In genomic region chr17:50083937-50084336, GRCm38 (mm10) we compare ENCODE assay signal across 24 mouse cellular contexts.
DNase-seq lines count a peak whose midpoint lies in the region; ATAC-seq and TF ChIP-seq lines count a peak whose summit lies in the region.
"Had no signal": no experiment of that assay in that cellular context is flagged by ENCODE, and none has a peak within 500 bp of the region (broad histone marks: within the 10 kb centered on the region; RNA-seq: fewer than 3 reads in every experiment).

No protein-coding gene starts in this region.

- H3K4me2 ChIP-seq in CH12.LX (ENCODE audit: insufficient read depth, low read depth, poor library complexity, severe bottlenecking), result no peak overlapping the region
- H3K4me2 ChIP-seq in heart, embryonic 11.5 days, result no peak overlapping the region
- H3K4me2 ChIP-seq: embryonic facial prominence, embryonic 12.5 days; embryonic facial prominence, embryonic 15.5 days; heart, embryonic 13.5 days; hindbrain, embryonic 14.5 days; intestine, embryonic 15.5 days had no signal

- H3K79me2 ChIP-seq in CH12.LX (replicated peaks; ENCODE audit: control insufficient read depth, extremely low read depth, insufficient read depth, poor library complexity, severe bottlenecking), result peaks cover 65% of the 10 kb centered on the region

- dilution Hi-C loops in CH12.LX (cut with MboI; ENCODE audit: extremely low pct_ligation_motif_present, extremely low pct_unique_long_range_greater_than_20kb, low sequenced_read_pairs), result no loop called here

- no peaks in the 10 kb centered on the region for H3K9me3 ChIP-seq in CH12.LX (replicated peaks; ENCODE audit: low read length)
- no peaks in the 10 kb centered on the region for H3K9me3 ChIP-seq in heart, embryonic 11.5 days (replicated peaks; ENCODE audit: control insufficient read depth, low read length)
- H3K9me3 ChIP-seq: embryonic facial prominence, embryonic 12.5 days; embryonic facial prominence, embryonic 15.5 days; heart, embryonic 13.5 days; intestine, embryonic 15.5 days had no signal

- peak; percentile 63; the same call in 1 of the 2 replicates for TF ChIP-seq EP300 in CH12.LX (IDR thresholded peaks at IDR 0.05; ENCODE audit: low read length)

- TF ChIP-seq RAD21 in CH12.LX (IDR thresholded peaks at IDR 0.05; ENCODE audit: low read depth, low read length), result no peak

- DNase-seq in thymus, postnatal 0 days (ENCODE audit: low spot score), result peak; percentile 48
- DNase-seq in thymus, postnatal 25 days, result no peak
- DNase-seq in CH12.LX (ENCODE audit: extremely low read depth), result peak; percentile 66
- no peak for DNase-seq in frontal cortex, postnatal 10 days (ENCODE audit: low spot score in 2 of 2)
- no peak for DNase-seq in cerebellum, adult 9-10 months
- DNase-seq: adrenal gland, adult 8-10 months; adrenal gland, postnatal 25 days; cerebellum, adult 18-20 months; cerebellum, adult 9-11 months; cerebellum, postnatal 25 days; forebrain, postnatal 0 days; gastrocnemius, postnatal 25 days; heart, adult 18-20 months; heart, postnatal 14 days; heart, postnatal 4 days had no signal

- peak; percentile 60 for ATAC-seq in inflammation-experienced regulatory T-cells, adult 6 months
- no peak for ATAC-seq in heart, embryonic 11.5 days (replicated peaks; ENCODE audit: insufficient number of reproducible peaks, low FRiP score, low TSS enrichment)
- ATAC-seq: forebrain, embryonic 14.5 days; forebrain, postnatal 0 days; hindbrain, postnatal 0 days; intestine, embryonic 15.5 days had no signal

- in situ Hi-C loops in CH12.LX (cut with MboI; ENCODE audit: low pct_ligation_motif_present, low pct_unique_long_range_greater_than_20kb, low sequenced_read_pairs), result loop anchor here (10.0 kb wide), 1 partner anchor 101 kb away; no protein-coding TSS in a partner anchor

- WGBS in heart, embryonic 11.5 days (ENCODE audit: insufficient replicate concordance), result 78% methylated on average over 4 of the region's 4 CpGs

- no peak for TF ChIP-seq POLR2A in CH12.LX (IDR thresholded peaks at IDR 0.05; ENCODE audit: low read depth, low read length)

- TF ChIP-seq CTCF in CH12.LX (conservative IDR thresholded peaks at IDR 0.05 in 1 of 2, IDR thresholded peaks at IDR 0.05 in 1 of 2; ENCODE audit: low read depth in 2 of 2, low read length in 2 of 2), result no peak

- peaks cover 73 to 94% of the 10 kb centered on the region in 2 experiments for H3K36me3 ChIP-seq in CH12.LX (replicated peaks in 1 of 2; ENCODE audit: control insufficient read depth in 1 of 2, insufficient read depth in 1 of 2, low read length in 1 of 2)
- no peaks in the 10 kb centered on the region for H3K36me3 ChIP-seq in heart, embryonic 11.5 days (ENCODE audit: control insufficient read depth, insufficient read depth, low read length)
- H3K36me3 ChIP-seq: embryonic facial prominence, embryonic 12.5 days; intestine, embryonic 15.5 days had no signal

- peak overlapping the region; percentile 78 for H3K27ac ChIP-seq in CH12.LX (ENCODE audit: insufficient read depth, low read depth)
- H3K27ac ChIP-seq in heart, embryonic 11.5 days (ENCODE audit: low read depth, low read length), result no peak overlapping the region
- H3K27ac ChIP-seq: embryonic facial prominence, embryonic 12.5 days; embryonic facial prominence, embryonic 15.5 days; heart, embryonic 13.5 days; hindbrain, embryonic 14.5 days; hindbrain, postnatal 0 days; intestine, embryonic 15.5 days had no signal

- H3K4me3 ChIP-seq in CH12.LX (replicated peaks in 1 of 3; ENCODE audit: low read depth in 2 of 3, low read length in 2 of 3, poor library complexity in 1 of 3), result no peak overlapping the region
- H3K4me3 ChIP-seq in heart, embryonic 11.5 days (ENCODE audit: low read depth, low read length), result no peak overlapping the region
- H3K4me3 ChIP-seq: embryonic facial prominence, embryonic 12.5 days; embryonic facial prominence, embryonic 15.5 days; heart, embryonic 13.5 days; intestine, embryonic 15.5 days had no signal

- no peak overlapping the region for H3K9ac ChIP-seq in CH12.LX (ENCODE audit: insufficient read depth, low read depth)
- H3K9ac ChIP-seq in heart, embryonic 11.5 days (ENCODE audit: low read depth, low read length), result no peak overlapping the region
- H3K9ac ChIP-seq: embryonic facial prominence, embryonic 12.5 days; embryonic facial prominence, embryonic 15.5 days; forebrain, postnatal 0 days; heart, embryonic 13.5 days; hindbrain, embryonic 14.5 days; intestine, embryonic 15.5 days had no signal

- H3K4me1 ChIP-seq in CH12.LX (ENCODE audit: control insufficient read depth in 1 of 2, insufficient read depth in 2 of 2), result peaks cover 32 to 93% of the 10 kb centered on the region in 2 experiments
- H3K4me1 ChIP-seq in heart, embryonic 11.5 days (ENCODE audit: control insufficient read depth, insufficient read depth, low read length), result no peaks in the 10 kb centered on the region
- H3K4me1 ChIP-seq: embryonic facial prominence, embryonic 12.5 days; embryonic facial prominence, embryonic 15.5 days; heart, embryonic 13.5 days; intestine, embryonic 15.5 days had no signal

- H3K27me3 ChIP-seq in CH12.LX (replicated peaks), result no peaks in the 10 kb centered on the region
- no peaks in the 10 kb centered on the region; the same call in 1 of the 2 replicates for H3K27me3 ChIP-seq in heart, embryonic 11.5 days (ENCODE audit: control insufficient read depth, insufficient read depth, low read length)
- H3K27me3 ChIP-seq: embryonic facial prominence, embryonic 12.5 days; embryonic facial prominence, embryonic 15.5 days; heart, embryonic 13.5 days; intestine, embryonic 15.5 days had no signal

TF ChIP-seq in CH12.LX, 34 proteins besides CTCF, POLR2A, EP300 and RAD21:
- TF ChIP-seq MAZ (IDR thresholded peaks at IDR 0.05; ENCODE audit: low read depth, low read length) (peak; percentile 70; the same call in 1 of the 2 replicates), BHLHE40 (IDR thresholded peaks at IDR 0.05; ENCODE audit: low read depth, low read length) (peak; percentile 31; the same call in 1 of the 2 replicates), ZMIZ1 (IDR thresholded peaks at IDR 0.05; ENCODE audit: low read depth, low read length) (no peak), ETS1 (conservative IDR thresholded peaks at IDR 0.05; ENCODE audit: low read depth, low read length) (peak; percentile 17; the same call in 1 of the 2 replicates), USF1 (IDR thresholded peaks at IDR 0.05; ENCODE audit: low read depth, low read length) (no peak), ELF1 (IDR thresholded peaks at IDR 0.05; ENCODE audit: low read depth, low read length) (peak; percentile 75), MAFK (IDR thresholded peaks at IDR 0.05; ENCODE audit: insufficient replicate concordance, low read length) (no peak), MEF2A (IDR thresholded peaks at IDR 0.05; ENCODE audit: borderline replicate concordance, low read depth, low read length) (0 out of 2 replicates have a peak, but pooled peaks have one; percentile 38)

Comparison
In these comparisons a context has a peak if more than half of its experiments do, and no peak if none do; other contexts are left out.
1. DNase-seq: peak in thymus, postnatal 0 days (single experiment) and CH12.LX (single experiment); none in thymus, postnatal 25 days (single experiment), frontal cortex, postnatal 10 days (0 of 2) and cerebellum, adult 9-10 months (single experiment).